Mouse (Mus musculus) MEL (cell line): Measurements from ENCODE around the gene Gm1043. TPM values are rescaled to one million over a fixed set of nuclear protein-coding genes. Genes with fewer than 3 reads are reported as not detected.

Experiments used
- DNase-seq: peaks from one replicate; pipeline ENCODE4 v3.0.0; 2011; ENCODE audit warnings: low read depth, low spot score
- H3K27ac ChIP-seq: 2 replicates; pipeline ENCODE4 v1.5.1; 2012; ENCODE audit warnings: low read depth, mild to moderate bottlenecking, control low read depth, low read length, moderate library complexity; ENCODE audit not compliant: control insufficient read depth
- H3K27me3 ChIP-seq, 2 experiments: fragments of 150-350 bp in 1 of 2; sonication (generic) in 1 of 2; 2 replicates each; pipeline ENCODE4 v1.6.1; 2012; ENCODE audit warnings: low read length in 2 of 2, mild to moderate bottlenecking in 2 of 2, improper control_type of control experiment in 1 of 2, moderate library complexity in 1 of 2; ENCODE audit not compliant: insufficient read depth in 2 of 2, control insufficient read depth in 1 of 2
- H3K36me3 ChIP-seq, 2 experiments: 2 replicates each; pipeline ENCODE4 v1.6.1; 2012 to 2014; ENCODE audit warnings: low read length in 2 of 2, improper control_type of control experiment in 1 of 2, inconsistent platforms in 1 of 2, mild to moderate bottlenecking in 1 of 2; ENCODE audit not compliant: insufficient read depth in 2 of 2, control insufficient read depth in 1 of 2
- H3K4me1 ChIP-seq, 2 experiments: fragments of 150-350 bp in 1 of 2; sonication (generic) in 1 of 2; 2 replicates each; pipeline ENCODE4 v1.6.1; 2012; ENCODE audit warnings: low read length in 2 of 2, improper control_type of control experiment in 1 of 2, mild to moderate bottlenecking in 1 of 2; ENCODE audit not compliant: insufficient read depth in 2 of 2, control insufficient read depth in 1 of 2
- H3K4me3 ChIP-seq, 2 experiments: fragments of 150-350 bp in 1 of 2; sonication (generic) in 1 of 2; 2 replicates each; pipeline ENCODE4 v1.5.1; 2012; ENCODE audit warnings: low read depth in 2 of 2, low read length in 2 of 2, mild to moderate bottlenecking in 2 of 2, moderate library complexity in 2 of 2, control low read depth in 1 of 2, improper control_type of control experiment in 1 of 2; ENCODE audit not compliant: control insufficient read depth in 1 of 2, insufficient read depth in 1 of 2
- H3K79me2 ChIP-seq: 2 replicates; pipeline ENCODE4 v1.6.1; 2012; ENCODE audit warnings: mild to moderate bottlenecking, low read length, moderate library complexity; ENCODE audit not compliant: control insufficient read depth, poor library complexity, insufficient read depth
- H3K9ac ChIP-seq: 2 replicates; pipeline ENCODE4 v1.6.1; 2012; ENCODE audit warnings: low read depth, mild to moderate bottlenecking, control low read depth, low read length, moderate library complexity; ENCODE audit not compliant: control insufficient read depth, poor library complexity, severe bottlenecking
- H3K9me3 ChIP-seq: fragments of 150-350 bp; sonication (generic); replicated peaks from 2 replicates; pipeline ENCODE4 v1.6.1; 2012; ENCODE audit warnings: mild to moderate bottlenecking, low read length, improper control_type of control experiment, moderate library complexity; ENCODE audit not compliant: insufficient read depth
- BHLHE40 ChIP-seq: IDR thresholded peaks from 2 replicates; pipeline ENCODE4 v1.6.1; 2012; ENCODE audit warnings: low read depth, mild to moderate bottlenecking, inconsistent platforms, low read length, improper control_type of control experiment, borderline replicate concordance
- CHD1 ChIP-seq: IDR thresholded peaks from 2 replicates; pipeline ENCODE4 v1.6.1; 2012; ENCODE audit warnings: low read depth, mild to moderate bottlenecking, inconsistent platforms, low read length, improper control_type of control experiment
- CHD2 ChIP-seq: IDR thresholded peaks from 2 replicates; pipeline ENCODE4 v1.6.1; 2011; ENCODE audit warnings: low read length, improper control_type of control experiment
- CTCF ChIP-seq, 3 experiments: IDR thresholded peaks in 2 of 3; conservative IDR thresholded peaks in 1 of 3; 2 replicates each; pipeline ENCODE4 v1.5.1; 2011 to 2012; ENCODE audit warnings: low read length in 3 of 3, low read depth in 2 of 3, mild to moderate bottlenecking in 2 of 3, improper control_type of control experiment in 1 of 3, inconsistent platforms in 1 of 3, mixed read lengths in 1 of 3, moderate library complexity in 1 of 3; ENCODE audit not compliant: control insufficient read depth in 1 of 3, insufficient read depth in 1 of 3, poor library complexity in 1 of 3, severe bottlenecking in 1 of 3
- E2F4 ChIP-seq: IDR thresholded peaks from 2 replicates; pipeline ENCODE4 v1.6.1; 2011; ENCODE audit warnings: low read depth, low read length, improper control_type of control experiment, borderline replicate concordance
- ELF1 ChIP-seq: IDR thresholded peaks from 2 replicates; pipeline ENCODE4 v1.6.1; 2014; ENCODE audit warnings: low read depth, mild to moderate bottlenecking, inconsistent platforms, low read length, improper control_type of control experiment, moderate library complexity
- EP300 ChIP-seq, 2 experiments: IDR thresholded peaks; 2 replicates each; pipeline ENCODE4 v1.6.1; 2011; ENCODE audit warnings: improper control_type of control experiment in 2 of 2, low read length in 2 of 2, low read depth in 1 of 2, mild to moderate bottlenecking in 1 of 2
- GABPA ChIP-seq: IDR thresholded peaks from 2 replicates; pipeline ENCODE4 v1.6.1; 2012; ENCODE audit warnings: low read depth, mild to moderate bottlenecking, inconsistent platforms, low read length, improper control_type of control experiment, moderate library complexity
- GATA1 ChIP-seq: IDR thresholded peaks from 2 replicates; pipeline ENCODE4 v1.6.1; 2011; ENCODE audit warnings: low read depth, low read length, improper control_type of control experiment
- JUND ChIP-seq: IDR thresholded peaks from 2 replicates; pipeline ENCODE4 v1.6.1; 2011; ENCODE audit warnings: low read depth, mild to moderate bottlenecking, improper control_type of control experiment, low read length
- MAX ChIP-seq: IDR thresholded peaks from 2 replicates; pipeline ENCODE4 v1.6.1; 2011; ENCODE audit warnings: low read length, improper control_type of control experiment
- MAZ ChIP-seq: IDR thresholded peaks from 2 replicates; pipeline ENCODE4 v1.6.1; 2012; ENCODE audit warnings: low read depth, mild to moderate bottlenecking, inconsistent platforms, low read length, improper control_type of control experiment
- MEF2A ChIP-seq: IDR thresholded peaks from 2 replicates; pipeline ENCODE4 v1.6.1; 2014; ENCODE audit warnings: low read depth, mild to moderate bottlenecking, inconsistent platforms, low read length, improper control_type of control experiment; ENCODE audit not compliant: poor library complexity, insufficient replicate concordance, severe bottlenecking; ENCODE audit errors: extremely low read depth
- MXI1 ChIP-seq: IDR thresholded peaks from 2 replicates; pipeline ENCODE4 v1.6.1; 2011; ENCODE audit warnings: mild to moderate bottlenecking, low read depth, low read length, improper control_type of control experiment
- MYB ChIP-seq: IDR thresholded peaks from 2 replicates; pipeline ENCODE4 v1.6.1; 2011; ENCODE audit warnings: mild to moderate bottlenecking, low read depth, low read length, improper control_type of control experiment
- NRF1 ChIP-seq: IDR thresholded peaks from 2 replicates; pipeline ENCODE4 v1.6.1; 2014; ENCODE audit warnings: low read depth, mild to moderate bottlenecking, inconsistent platforms, low read length, improper control_type of control experiment, moderate library complexity; ENCODE audit not compliant: poor library complexity, insufficient read depth, severe bottlenecking
- POLR2A ChIP-seq, 2 experiments: IDR thresholded peaks; 2 replicates each; pipeline ENCODE4 v1.6.1; 2011 to 2012; ENCODE audit warnings: low read length in 2 of 2, mild to moderate bottlenecking in 2 of 2, control low read depth in 1 of 2, improper control_type of control experiment in 1 of 2, low read depth in 1 of 2, moderate library complexity in 1 of 2; ENCODE audit not compliant: control insufficient read depth in 1 of 2, insufficient read depth in 1 of 2, poor library complexity in 1 of 2
- TAL1 ChIP-seq: IDR thresholded peaks from 2 replicates; pipeline ENCODE4 v1.6.1; 2012; ENCODE audit warnings: mild to moderate bottlenecking, inconsistent platforms, low read length, moderate library complexity, mixed read lengths
- UBTF ChIP-seq: IDR thresholded peaks from 2 replicates; pipeline ENCODE4 v1.6.1; 2012; ENCODE audit warnings: low read depth, mild to moderate bottlenecking, inconsistent platforms, low read length, improper control_type of control experiment, moderate library complexity, borderline replicate concordance; ENCODE audit not compliant: insufficient read depth
- USF1 ChIP-seq: IDR thresholded peaks from 2 replicates; pipeline ENCODE4 v1.6.1; 2014; ENCODE audit warnings: low read depth, mild to moderate bottlenecking, inconsistent platforms, low read length, improper control_type of control experiment, moderate library complexity
- ZC3H11A ChIP-seq: IDR thresholded peaks from 2 replicates; pipeline ENCODE4 v1.6.1; 2012; ENCODE audit warnings: low read depth, mild to moderate bottlenecking, inconsistent platforms, low read length, improper control_type of control experiment
- ZNF384 ChIP-seq: IDR thresholded peaks from 2 replicates; pipeline ENCODE4 v1.6.1; 2012; ENCODE audit warnings: low read depth, mild to moderate bottlenecking, inconsistent platforms, low read length, improper control_type of control experiment
- polyA plus RNA-seq, 2 experiments: library from polyadenylated mRNA; stranded (reverse) in 1 of 2; unstranded in 1 of 2; fragments of >175 nt in 1 of 2; fragments of >200 nt in 1 of 2; gene quantifications; 2 replicates each; pipeline versions ENCODE4 v1.2.1 to v1.2.4; 2012; ENCODE audit warnings: low replicate concordance in 2 of 2, low read depth in 1 of 2; ENCODE audit not compliant: insufficient read length in 2 of 2, insufficient read depth in 1 of 2, missing spikeins in 1 of 2
- total RNA-seq: library from RNA; depleted of rRNA; stranded (reverse); fragments of 300-350 nt; gene quantifications from 2 replicates; pipeline ENCODE4 v1.2.3, GENCODE M21; 2012

Gene Gm1043
- total and polyA plus RNA-seq, 3 experiments, result not detected

- TF ChIP-seq CHD2 (no peak), GABPA (no peak)
- H3K4me1 ChIP-seq, result no peaks in the 10 kb centered on the region
- DNase-seq, result no peak
- H3K4me3 ChIP-seq, result no peak overlapping the region
- no peaks in the 10 kb centered on the region for H3K79me2 ChIP-seq
- H3K9ac ChIP-seq, result no peak overlapping the region
- H3K27ac ChIP-seq, result no peak overlapping the region
- no peaks in the 10 kb centered on the region for H3K36me3 ChIP-seq
- H3K9me3 ChIP-seq, result no peaks in the 10 kb centered on the region
- no peaks in the 10 kb centered on the region for H3K27me3 ChIP-seq
Measured at GRCm38 (mm10) chr5:37242360-37243168, 157.4 kb downstream of the Gm1043 start.

GRCm38 (mm10) chr5:37243169-37243886 lies 158.2 kb downstream of the Gm1043 start:
- no peak overlapping the region for H3K9ac ChIP-seq
- no peaks in the 10 kb centered on the region for H3K4me1 ChIP-seq
- no peaks in the 10 kb centered on the region for H3K36me3 ChIP-seq
- TF ChIP-seq MXI1, result no peak
- no peak for TF ChIP-seq JUND
- TF ChIP-seq ZNF384, result no peak
- TF ChIP-seq E2F4, result no peak
- TF ChIP-seq CTCF (IDR thresholded peaks at IDR 0.05 in 2 of 3, conservative IDR thresholded peaks at IDR 0.05 in 1 of 3; ENCODE audit: control insufficient read depth in 1 of 3, insufficient read depth in 1 of 3, low read depth in 2 of 3, low read length in 3 of 3, poor library complexity in 1 of 3, severe bottlenecking in 1 of 3), result no peak
- no peak for TF ChIP-seq TAL1
- no peak for TF ChIP-seq MEF2A
- no peak for TF ChIP-seq MYB
- no peak for TF ChIP-seq ZC3H11A
- TF ChIP-seq BHLHE40, result no peak
- TF ChIP-seq USF1, result no peak
- no peak for TF ChIP-seq MAZ
- no peak for TF ChIP-seq NRF1
- TF ChIP-seq ELF1, result no peak
- TF ChIP-seq GATA1, result no peak
- no peak for TF ChIP-seq UBTF
- TF ChIP-seq EP300 (IDR thresholded peaks at IDR 0.05; ENCODE audit: low read depth in 1 of 2, low read length in 2 of 2), result no peak
- no peak for TF ChIP-seq POLR2A (IDR thresholded peaks at IDR 0.05; ENCODE audit: control insufficient read depth in 1 of 2, insufficient read depth in 1 of 2, low read depth in 1 of 2, low read length in 2 of 2, poor library complexity in 1 of 2)
- TF ChIP-seq CHD1, result no peak
- TF ChIP-seq MAX, result no peak
- no peaks in the 10 kb centered on the region for H3K79me2 ChIP-seq
- H3K27ac ChIP-seq, result no peak overlapping the region
- DNase-seq, result peak; percentile 25
- no peaks in the 10 kb centered on the region for H3K27me3 ChIP-seq
- H3K4me3 ChIP-seq, result no peak overlapping the region
- no peaks in the 10 kb centered on the region for H3K9me3 ChIP-seq
